Mouse (Mus musculus): ENCODE measurements around the gene Fads2.

The Fads2 gene

DNA sequence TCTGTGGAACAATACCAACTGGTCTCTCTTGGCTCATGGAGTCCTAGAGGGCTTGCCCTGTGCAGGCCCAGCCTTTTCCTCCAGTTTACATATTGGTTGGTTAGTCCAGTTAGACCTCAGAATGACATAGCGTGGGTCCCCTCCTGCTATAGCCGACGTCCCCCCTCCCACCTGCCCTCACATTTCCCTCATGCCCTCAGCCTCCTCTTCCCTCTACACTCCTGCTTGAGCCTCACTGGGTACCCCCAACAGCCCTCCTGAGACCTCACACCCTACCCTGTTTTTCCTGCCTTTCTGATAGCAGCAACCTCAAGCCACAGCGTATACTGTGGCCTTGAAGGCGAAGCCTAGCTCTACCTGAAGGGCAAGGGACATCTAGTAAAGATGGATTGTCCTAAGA is 38.7 kb downstream of the Fads2 start:
- no peak for DNase-seq (ENCODE audit: extremely low read depth, low read depth)

DNA sequence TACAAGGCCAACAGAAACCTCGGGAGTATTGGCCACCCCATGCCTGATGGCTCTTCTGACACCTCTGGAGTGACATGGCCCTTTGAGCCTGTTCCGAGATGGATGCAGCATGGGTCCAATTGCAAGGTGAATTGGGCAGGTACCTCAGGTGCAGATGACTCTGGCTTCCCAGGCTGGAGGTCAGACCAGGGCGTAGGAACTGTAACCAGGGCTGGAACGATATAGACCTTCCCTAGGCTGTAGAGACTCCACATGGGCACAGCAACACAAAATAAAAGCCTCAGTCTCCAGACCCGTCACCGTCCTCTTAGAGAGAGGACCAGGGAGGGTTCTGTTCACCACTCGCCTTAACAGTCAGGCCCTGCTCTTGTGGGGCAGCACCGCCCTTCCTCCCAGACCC is 39.3 kb downstream of the Fads2 start:
- DNase-seq (ENCODE audit: extremely low read depth, low read depth) = no peak

DNA sequence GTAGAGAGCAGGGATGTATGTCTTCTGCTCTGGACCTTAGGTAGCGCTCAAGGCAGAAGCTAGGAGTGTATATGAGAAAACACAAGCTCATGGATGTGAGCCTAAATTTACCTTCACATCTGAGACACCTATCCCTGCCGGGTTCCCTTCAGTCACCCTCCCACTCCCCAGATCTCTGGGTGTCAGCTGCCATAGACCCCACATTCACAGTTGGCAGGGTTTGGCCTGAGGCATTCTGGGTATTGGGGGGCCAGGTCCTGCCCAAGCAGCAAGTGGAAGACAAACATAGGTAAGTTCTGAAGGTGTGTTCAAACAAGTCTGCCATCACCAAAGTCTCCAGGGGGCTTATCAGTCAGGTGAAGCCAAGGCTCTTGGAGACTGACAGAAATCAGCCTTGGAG is 39.9 kb downstream of the Fads2 start:
- DNase-seq (ENCODE audit: extremely low read depth, low read depth) = no peak

DNA sequence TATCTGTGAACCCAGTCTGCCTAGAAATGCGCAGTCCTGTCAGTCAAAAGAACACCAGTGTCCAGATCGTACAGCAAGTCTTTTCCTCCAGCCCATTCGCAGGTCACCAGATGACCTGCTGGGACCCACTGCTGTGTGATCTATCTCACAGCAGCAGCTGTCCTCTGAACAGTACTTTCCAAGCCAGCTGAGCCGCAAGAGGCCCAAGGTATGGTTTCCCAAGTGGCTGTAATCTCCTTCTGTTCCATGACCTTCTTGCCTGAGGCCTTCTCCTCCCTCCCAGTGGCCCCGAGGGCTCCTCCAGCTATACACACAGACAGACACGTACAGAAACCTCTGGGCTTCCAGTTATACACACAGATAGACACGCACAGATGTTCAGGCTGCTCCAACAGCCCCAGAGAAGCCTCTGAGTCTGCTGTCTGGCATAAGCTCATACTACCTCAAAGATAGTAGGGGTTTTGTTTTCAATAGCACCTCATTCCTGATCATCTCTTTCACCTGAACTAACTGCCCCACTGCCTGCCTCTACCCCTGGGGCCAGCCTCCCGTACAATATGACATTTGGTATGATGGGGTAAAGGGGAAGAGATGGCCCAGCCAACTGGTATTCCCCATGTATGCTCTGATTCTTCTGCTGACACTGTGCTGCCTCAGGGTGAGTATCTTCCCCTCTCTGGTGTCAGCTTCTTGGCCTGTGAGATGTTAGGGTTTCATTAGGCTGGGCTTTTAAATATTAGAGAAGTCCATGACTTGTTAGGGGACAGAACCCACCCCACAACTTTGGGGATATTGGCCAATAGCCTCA is 40.6 kb downstream of the Fads2 start:
- DNase-seq (ENCODE audit: extremely low read depth, low read depth) = no peak

DNA sequence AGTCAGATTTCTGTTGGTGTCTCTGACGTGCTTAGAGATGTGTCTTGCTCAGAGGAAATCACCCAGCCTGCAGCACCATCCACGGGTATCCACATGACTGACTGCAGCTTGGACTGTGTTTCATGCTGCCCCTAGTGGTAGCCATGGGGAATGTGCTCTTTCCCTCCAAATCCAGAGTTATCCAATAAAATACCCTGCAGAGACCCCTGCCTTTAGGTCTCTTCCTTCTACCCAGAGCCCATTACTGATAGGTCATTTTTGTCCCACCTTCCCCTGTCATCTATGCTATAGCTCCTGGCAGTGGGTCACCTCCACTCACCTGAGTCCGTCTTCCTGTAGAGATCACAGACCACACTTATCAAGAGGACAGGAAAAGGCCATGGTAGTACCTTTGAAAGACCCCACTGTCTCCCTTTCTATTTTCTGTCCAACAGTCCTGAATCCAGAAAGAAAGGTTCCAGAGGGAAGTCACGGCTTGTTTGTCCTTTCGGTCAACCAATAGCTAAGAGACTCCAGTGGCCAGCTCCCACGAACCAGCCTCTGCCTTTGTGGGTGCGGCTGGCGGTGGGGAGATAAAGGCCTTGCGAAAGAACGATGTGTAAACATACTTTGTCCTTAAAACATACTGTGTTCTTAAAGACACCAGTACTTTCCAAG is 41.5 kb downstream of the Fads2 start:
- peak; percentile 52 for DNase-seq (ENCODE audit: extremely low read depth, low read depth)

DNA sequence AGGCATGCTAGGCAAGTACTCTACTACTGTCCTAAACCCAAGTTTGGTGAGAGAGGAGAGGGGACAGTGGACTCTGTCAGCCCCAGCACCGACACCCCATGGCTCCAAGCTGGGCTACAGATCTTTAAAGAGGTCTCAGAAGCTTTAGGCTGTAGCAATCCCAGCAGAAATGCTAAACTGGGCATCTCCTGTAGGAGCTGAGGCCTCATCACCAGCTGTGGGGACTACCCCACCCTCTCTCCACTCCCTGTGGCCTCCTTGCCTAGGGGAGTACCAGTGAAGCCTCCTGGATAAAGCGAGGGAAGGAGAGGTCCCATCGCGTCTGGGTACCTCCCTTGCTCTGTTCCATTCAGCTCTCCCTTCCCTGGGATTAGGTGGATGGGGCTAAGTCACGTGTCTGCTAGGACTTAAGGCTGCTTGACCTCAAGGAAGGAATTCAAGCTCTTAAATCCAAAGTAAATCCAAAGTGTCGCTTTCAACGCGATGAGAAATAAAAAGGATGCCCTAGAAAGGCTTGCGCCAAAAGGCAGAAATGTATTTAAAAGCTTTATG is 42.6 kb downstream of the Fads2 start:
- no peak for DNase-seq (ENCODE audit: extremely low read depth, low read depth)

DNA sequence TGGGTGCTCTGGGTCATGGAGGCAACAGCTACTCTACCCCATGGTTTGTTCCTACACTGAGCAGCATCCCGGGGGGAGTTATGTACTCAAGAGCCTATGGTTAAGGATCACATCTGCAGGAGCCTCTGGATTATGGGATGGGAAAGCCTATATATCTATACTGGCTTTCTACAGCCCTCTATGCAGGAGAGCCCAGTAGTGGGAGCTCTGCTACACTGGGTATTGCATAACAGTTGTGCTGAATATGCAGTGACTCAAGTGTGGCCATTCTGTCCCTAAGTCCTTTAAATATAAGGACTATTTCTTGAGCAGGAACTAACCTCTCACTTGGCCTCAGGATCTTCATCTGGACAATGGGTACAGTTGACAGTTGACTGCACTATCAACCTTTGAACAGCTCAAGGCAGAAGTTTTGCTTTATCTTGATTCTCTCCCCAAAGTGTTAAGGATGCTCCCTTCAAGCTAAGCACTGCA is 43.2 kb downstream of the Fads2 start:
- no peak for DNase-seq (ENCODE audit: extremely low read depth, low read depth)

DNA sequence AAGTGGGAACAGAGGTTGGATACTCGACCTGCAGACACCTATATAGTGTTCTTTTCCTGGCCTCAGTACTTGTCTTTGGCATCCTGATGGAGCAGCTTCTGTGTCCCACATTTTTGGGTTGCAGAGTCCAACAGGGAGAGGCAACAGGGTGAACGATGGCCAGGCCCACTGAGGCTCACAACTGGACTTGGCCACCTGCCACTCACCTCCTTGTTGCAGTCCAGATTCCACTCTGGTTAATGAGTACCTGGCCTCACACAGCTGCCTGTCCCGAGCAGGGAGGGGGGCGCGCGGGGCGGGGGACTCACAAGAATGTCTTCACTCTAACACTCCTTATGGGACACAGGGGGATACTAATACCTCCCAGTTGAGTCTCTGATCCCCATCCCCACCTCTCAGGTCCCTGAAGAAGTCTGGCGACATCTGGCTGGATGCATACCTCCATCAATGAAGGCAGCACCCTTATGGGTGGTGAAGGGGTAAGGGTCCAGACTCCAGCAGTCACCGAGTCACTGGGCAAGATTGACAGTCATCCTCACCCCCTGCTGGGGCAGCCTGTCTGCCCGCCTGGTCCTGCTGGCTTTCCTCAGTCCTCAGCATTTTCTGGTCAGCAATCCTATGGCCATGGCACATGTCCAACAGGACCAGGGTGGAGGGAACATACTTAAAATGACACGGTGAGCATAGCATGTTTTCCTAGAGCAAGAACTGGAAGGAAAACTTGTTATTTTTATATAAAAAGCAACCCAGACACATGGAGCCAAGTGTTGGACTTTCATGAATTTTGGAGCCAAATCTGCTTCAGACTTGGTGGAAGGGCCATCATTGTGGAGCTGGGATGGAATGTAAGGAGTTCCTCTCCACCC is 43.8 kb downstream of the Fads2 start:
- no peak for DNase-seq (ENCODE audit: extremely low read depth, low read depth)

DNA sequence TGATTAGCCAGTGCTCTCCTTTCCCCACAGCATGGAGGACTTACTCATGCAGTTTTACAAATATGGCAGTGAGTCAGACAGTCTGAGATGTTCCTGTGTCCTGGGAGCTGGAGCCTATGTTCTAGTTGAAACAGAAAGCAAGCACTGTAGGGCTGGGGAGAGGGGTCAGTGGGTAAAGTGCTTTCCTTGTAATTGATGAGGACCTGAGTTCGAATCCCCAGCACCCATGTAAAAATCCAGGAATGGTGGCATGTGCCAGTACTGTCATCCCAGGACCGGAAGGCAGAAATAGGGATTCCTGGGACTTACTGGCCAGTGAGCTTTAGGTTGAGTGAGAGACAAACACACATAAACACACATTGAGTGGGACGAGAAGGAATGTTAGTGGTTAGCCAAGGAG is 44.9 kb downstream of the Fads2 start:
- DNase-seq (ENCODE audit: extremely low read depth, low read depth) = no peak

DNA sequence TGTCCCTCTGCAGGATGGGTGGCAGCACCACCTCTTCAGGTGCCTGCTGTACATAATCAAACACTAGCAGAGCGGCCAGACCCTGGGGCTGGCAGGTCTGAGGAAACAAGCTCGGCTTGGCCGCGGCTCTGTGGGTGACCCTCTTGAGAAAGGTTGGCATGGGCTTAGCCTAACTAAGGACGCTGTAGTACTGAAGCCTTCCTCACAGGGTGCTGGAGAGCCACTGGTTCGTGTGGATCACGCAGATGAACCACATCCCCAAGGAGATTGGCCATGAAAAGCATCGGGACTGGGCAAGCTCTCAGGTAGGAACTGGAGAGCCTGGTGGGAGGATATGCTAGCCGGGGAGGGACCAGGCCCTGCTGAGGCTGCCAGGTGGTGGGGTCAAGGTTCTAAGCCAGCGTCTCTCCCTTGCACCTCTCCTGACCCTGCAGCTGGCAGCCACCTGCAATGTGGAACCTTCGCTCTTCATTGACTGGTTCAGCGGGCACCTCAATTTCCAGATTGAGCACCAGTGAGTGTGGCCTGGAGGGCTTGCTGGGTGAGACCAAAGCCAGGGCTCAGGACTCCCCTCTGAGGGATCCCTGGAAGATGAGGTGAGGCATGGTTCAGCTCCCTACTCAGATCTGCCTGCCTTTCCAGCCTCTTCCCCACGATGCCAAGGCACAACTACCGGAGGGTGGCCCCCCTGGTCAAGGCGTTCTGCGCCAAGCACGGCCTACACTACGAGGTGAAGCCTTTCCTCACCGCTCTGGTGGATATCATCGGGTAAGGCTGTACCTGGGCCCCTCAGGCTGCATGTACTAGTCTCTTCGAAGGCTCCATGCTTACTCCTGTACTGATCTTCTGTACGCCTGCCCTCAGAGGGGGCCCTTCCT is 45.5 kb downstream of the Fads2 start:
- DNase-seq (ENCODE audit: extremely low read depth, low read depth) = no peak

DNA sequence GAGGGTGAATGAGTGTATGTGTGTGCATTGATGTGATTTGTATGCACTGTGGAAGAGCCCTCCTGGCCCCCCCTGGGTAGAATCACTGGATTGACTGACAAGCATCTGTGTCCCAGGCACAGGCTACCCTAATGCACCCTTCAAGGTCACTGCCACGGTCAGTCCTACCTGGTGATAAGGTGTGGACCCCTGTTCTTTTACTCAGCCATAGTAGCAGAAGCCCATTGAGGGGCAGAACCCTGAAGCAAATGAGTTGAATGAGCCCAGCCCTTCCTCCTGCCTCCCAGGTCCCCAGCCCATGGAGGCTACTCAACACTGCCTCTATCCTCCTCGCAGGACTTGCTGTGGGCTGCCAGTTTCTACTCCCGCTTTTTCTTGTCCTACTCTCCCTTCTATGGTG is 46.3 kb downstream of the Fads2 start:
- no peak for DNase-seq (ENCODE audit: extremely low read depth, low read depth)

DNA sequence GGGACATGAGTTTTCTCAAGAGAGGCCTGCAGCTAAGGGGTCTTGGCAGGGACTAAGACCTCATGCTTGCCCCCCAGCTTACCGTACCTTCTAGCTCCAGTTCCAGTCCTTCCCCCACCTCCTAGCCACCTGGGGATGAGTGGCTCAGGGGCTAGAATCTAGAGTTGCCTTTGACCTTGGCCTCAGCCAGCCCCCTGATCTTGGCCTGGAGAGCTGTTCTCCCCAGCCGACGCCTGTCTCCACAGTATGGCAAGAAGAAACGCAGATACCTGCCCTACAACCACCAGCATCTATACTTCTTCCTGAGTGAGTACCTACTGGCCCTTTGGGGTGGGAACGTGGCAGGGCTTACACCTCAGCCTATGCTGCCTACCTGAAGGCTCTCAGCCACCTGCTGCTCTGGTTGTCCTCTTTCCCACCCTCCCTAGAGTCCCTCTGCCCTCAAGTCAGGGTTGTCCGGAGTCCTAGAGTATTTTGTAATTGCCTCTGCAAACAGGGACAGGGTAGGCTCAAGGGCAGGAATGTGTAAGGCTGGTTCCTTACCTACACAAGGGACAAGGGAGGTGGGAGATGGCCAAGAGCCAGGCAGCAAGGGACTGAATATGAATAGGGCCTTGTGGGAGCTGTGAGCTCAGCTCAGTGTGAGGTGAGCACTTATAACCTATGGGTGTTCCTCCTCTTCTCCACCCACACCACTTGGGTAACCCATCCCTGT is 47.0 kb downstream of the Fads2 start:
- DNase-seq (ENCODE audit: extremely low read depth, low read depth) = no peak

DNA sequence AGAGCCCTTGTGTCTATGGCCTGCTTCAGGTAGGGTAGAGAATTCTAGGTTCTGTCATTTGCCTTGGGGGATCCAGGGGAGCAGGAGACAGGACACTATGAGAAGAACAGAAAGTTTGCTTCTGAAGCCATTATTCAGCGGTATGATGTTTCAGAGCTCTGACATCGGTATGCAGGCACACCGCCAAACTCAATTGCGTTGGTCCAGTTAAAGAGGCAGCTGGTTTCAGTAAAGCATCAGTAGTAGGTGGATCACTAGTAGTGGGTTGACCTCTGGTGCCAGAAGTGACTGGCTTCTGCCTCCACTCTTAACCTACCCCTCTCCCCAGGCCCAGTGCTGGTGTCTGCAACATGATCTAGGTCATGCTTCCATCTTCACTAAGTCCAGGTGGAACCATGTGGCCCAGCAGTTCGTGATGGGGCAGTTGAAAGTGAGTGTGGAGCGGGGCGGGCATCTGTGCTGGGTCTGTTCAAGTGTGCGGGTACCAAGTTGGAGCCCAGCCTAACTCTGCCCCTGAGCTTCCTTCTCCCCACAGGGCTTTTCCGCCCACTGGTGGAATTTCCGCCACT is 47.8 kb downstream of the Fads2 start:
- DNase-seq (ENCODE audit: extremely low read depth, low read depth) = no peak

DNA sequence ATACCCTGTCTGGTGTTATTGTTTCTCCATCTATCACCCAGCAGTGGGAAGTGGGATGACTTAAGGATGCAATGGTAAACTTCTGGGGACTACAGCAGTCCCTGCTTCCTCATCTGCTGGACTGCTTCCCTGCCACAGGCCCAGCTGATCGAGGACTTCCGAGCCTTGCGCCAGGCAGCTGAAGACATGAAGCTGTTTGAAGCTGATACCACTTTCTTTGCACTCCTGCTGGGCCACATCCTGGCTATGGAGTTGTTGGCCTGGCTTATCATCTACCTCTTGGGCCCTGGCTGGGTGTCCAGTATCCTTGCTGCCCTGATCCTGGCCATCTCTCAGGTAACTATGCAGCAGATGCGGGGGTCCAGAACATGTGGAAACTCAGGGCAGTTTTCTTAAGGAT is 48.8 kb downstream of the Fads2 start:
- DNase-seq (ENCODE audit: extremely low read depth, low read depth) = no peak

DNA sequence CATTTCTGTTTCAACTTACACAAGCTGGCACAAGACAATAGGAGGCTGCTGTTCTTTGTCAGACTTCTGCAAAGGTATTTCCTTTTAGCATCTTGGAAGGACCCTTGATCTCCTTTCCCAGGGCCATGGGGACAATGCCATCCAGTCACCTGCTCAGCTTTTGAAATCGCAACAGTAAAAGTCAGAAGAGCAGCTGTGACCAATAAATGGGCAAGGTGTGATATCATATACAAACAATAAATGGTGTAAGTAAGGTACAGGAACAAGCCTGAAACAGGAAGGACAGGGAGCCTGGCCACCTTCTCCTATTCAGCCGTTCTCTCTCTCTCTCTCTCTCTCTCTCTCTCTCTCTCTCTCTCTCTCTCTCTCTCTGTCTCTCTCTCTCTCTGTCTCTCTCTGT is 51.1 kb downstream of the Fads2 start:
- no peak for DNase-seq (ENCODE audit: extremely low read depth, low read depth)

DNA sequence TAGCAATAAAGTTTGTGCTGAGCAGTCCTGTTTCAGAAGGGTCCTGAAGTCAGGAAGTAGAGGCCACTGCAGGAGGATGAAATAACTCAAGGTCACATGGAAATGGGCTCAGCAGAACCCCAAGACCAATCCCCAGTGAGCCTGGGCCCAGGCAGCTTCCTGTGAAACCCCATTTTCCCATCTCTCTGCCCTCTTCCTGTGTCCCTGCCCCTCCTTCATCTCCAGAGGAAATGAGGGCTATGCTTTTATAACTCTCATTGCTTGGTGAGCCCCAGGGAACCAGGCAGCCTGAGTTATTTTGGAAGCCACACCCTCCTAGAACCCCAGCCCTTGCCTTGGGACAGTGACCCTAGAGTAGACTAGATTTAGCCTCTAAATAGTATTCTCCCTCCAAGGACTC is 52.0 kb downstream of the Fads2 start:
- DNase-seq (ENCODE audit: extremely low read depth, low read depth) = no peak

DNA sequence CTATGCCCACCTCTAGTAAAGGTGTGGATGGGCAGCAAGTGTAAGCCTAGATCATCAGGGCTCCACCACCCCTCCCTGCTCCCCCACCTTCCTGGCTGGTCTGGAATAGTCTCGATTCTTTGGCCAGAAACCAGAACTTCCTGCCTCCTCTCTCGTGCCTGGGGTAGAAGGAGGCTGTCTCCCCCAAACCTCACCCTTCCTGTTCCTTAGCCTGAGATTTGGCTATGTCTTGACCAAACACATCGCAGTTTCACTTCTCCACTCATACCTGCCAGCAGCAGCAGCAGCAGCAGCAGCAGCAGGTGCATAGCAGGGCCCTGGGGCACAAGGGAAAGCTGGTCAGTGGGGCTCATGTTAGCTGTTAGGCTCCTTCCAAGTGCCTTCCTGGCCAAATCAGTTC is 54.6 kb downstream of the Fads2 start:
- no peak for DNase-seq (ENCODE audit: extremely low read depth, low read depth)

DNA sequence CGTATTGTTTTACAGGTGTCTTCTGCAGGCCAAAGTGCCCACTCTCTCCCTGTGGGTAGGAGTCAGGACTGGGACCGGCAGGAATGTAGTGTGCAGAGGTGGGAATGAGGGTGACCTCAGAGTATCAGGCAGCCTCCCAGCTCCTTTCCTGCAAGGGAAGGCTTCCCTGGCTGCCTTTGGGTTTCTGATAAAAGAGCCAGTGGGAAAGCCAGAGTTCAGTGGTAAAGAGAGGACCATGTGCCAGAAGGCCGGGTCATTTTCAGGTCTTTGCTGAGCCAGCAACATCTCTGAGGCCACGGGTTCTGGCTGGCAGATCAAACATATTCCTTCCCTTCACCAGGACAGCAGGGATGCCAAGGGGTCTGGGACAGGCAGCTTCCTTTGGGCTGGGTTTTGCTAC is 55.2 kb downstream of the Fads2 start:
- DNase-seq (ENCODE audit: extremely low read depth, low read depth) = no peak

DNA sequence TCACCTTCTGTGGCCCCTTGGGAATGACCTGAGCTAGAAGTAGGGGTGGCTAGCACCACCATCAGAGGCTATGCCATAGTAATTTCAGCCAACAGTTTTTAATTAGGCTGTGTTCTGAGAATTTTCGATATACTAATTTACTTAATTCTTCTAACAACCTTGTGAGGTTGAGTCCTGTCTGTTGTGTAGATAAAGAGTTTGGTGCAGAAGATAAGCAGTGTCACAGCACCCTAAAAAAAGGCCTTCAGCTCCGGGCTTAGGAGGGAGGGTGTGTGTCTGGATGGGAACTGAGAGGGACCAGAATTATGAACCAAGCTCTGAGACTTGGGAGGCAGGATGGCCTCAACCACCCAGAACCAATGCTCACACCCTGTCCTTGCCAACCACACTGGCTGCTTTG is 55.8 kb downstream of the Fads2 start:
- no peak for DNase-seq (ENCODE audit: extremely low read depth, low read depth)

DNA sequence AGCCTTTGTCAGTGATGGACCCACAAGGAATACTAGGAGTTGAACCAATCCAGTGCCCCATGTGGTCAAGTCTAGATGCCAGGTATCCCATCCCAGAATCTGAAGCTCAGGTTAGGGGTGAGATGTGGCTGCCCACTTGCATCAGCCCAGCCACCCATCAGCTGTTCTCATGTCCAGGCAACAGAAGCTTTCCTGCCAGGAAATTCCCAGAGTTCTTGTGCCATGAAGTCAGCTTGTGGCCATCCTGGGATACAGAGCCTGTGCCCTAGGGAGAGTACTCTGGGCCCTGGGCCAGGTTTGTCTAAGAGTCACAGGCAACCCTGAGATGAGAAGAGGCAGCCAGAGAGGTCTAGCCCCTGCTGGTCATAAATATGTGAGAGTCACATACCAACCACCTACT is 57.9 kb downstream of the Fads2 start:
- no peak for DNase-seq (ENCODE audit: extremely low read depth, low read depth)
